Mouse (Mus musculus): ENCODE data around the gene Eif3l. TPM values are rescaled to one million over a fixed set of nuclear protein-coding genes. Genes with fewer than 3 reads are reported as not detected.

The Eif3l gene
- polyA plus RNA-seq, 1 experiment from 2014 or later = 241 TPM

DNA sequence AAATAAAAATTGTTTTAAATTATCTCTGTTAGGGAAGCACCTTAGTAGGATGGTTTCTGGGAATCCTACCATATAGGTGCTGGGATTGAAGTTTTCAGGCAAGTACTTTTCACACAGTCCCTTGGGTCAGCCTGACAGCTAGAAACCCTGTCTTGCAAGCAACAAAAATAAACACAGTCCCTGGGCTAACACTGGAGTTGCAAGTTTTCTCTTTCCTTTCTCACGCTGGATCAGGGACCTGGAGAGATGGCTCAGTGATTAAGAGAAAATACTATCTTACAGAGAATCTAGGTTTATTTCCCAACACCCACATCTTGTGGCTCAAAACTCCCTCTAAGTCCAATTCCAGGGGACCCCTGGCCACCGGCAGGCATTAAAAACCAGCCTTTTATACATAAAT lies 22.2 kb downstream of the Eif3l start:
- Histone ChIP-seq H3K4me3 (replicated peaks) (no peak overlapping the region), H3K9me3 (no peaks in the 10 kb centered on the region), H3K27me3 (no peaks in the 10 kb centered on the region), H3K4me1 (replicated peaks) (peaks cover 27% of the 10 kb centered on the region), H3K4me2 (no peak overlapping the region), H3K9ac (replicated peaks) (no peak overlapping the region), H3K36me3 (peaks cover 41% of the 10 kb centered on the region), H3K27ac (peak overlapping the region; percentile 72; the same call in 1 of the 2 replicates)
- ATAC-seq (ENCODE audit: insufficient number of reproducible peaks, insufficient read depth, low FRiP score, low TSS enrichment, low read depth) = no peak
- WGBS = 27% methylated on average over 2 of the region's 2 CpGs

DNA sequence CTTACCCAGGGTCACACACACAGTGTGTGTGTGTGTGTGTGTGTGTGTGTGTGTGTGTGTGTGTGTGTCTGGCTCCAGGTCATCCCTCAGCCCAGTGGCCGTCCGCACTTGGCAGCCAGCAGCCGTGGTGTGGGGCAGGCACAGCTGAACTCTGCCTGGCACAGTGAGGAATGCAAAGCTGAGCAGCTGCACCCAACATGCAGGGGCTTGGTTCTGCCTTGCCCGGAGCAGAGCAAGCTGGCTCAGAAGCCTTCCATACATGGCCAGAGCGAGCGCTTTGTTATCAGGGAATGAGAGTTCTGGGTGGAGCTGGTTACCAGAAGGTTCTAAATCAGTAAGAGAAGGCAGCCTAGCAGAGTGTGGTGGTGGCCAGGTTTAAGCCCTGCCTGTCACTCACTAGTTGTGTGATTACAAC lies 22.6 kb downstream of the Eif3l start:
- Histone ChIP-seq H3K27me3 (no peaks in the 10 kb centered on the region), H3K9ac (replicated peaks) (no peak overlapping the region), H3K27ac (peak overlapping the region; percentile 72), H3K36me3 (peaks cover 36% of the 10 kb centered on the region), H3K9me3 (no peaks in the 10 kb centered on the region), H3K4me2 (no peak overlapping the region), H3K4me3 (replicated peaks) (no peak overlapping the region), H3K4me1 (replicated peaks) (peaks cover 27% of the 10 kb centered on the region)
- WGBS = 39% methylated on average over 6 of the region's 6 CpGs
- ATAC-seq (ENCODE audit: insufficient number of reproducible peaks, insufficient read depth, low FRiP score, low TSS enrichment, low read depth) = 0 out of 2 replicates have a peak, but pooled peaks have one; percentile 54

DNA sequence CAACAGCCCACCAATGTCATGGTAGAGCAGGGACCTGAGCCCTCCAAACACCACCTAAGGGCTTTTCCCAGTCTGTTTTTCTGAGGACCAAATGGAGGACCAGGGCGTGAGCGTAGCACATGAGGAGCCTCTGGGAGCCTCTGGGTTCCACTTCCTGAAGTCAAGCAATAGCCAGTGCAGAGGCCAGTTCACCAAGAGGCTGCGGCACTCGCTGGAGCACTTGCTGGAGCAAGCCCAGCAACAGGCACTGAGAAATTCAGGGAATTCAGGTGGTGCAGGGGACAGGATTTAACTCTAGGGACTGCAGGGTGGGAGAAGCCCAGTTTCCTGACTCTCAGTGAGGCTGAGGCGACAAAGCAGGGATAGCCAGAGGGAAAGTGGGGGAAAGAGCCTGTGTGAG lies 23.2 kb downstream of the Eif3l start:
- Histone ChIP-seq H3K36me3 (peaks cover 30% of the 10 kb centered on the region), H3K9me3 (no peaks in the 10 kb centered on the region), H3K27me3 (no peaks in the 10 kb centered on the region), H3K4me2 (no peak overlapping the region), H3K4me3 (replicated peaks) (no peak overlapping the region), H3K27ac (peak overlapping the region; percentile 72), H3K9ac (replicated peaks) (no peak overlapping the region), H3K4me1 (replicated peaks) (peaks cover 27% of the 10 kb centered on the region)
- ATAC-seq (ENCODE audit: insufficient number of reproducible peaks, insufficient read depth, low FRiP score, low TSS enrichment, low read depth) = no peak
- WGBS = 61% methylated on average over 5 of the region's 5 CpGs

DNA sequence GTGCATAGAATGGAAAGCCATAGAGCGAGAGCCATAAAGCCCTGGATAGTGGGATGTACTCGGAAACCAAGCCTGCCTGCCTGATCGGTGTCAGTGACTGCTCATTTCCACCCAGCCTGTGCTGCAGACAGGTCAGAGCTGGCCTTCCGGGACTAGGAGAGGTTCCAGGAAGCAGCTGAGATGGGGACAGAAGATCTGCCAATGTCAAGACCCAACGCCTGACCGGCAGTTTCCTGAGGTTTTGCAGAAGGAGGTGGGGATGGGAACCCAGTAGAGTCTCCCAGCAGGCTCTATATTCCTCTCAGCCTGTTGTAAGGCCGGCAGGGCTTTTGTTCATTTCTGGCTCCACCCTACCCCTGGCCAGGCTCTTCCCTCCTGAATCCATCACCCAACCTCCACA lies 23.9 kb downstream of the Eif3l start:
- Histone ChIP-seq H3K9ac (replicated peaks) (no peak overlapping the region), H3K9me3 (no peaks in the 10 kb centered on the region), H3K27ac (0 out of 2 replicates have a peak overlapping the region, but pooled peaks have one; percentile 4), H3K4me3 (replicated peaks) (no peak overlapping the region), H3K4me1 (replicated peaks) (peaks cover 27% of the 10 kb centered on the region), H3K4me2 (no peak overlapping the region), H3K36me3 (peaks cover 24% of the 10 kb centered on the region), H3K27me3 (no peaks in the 10 kb centered on the region)
- WGBS = 64% methylated on average over 7 of the region's 7 CpGs
- ATAC-seq (ENCODE audit: insufficient number of reproducible peaks, insufficient read depth, low FRiP score, low TSS enrichment, low read depth) = no peak

DNA sequence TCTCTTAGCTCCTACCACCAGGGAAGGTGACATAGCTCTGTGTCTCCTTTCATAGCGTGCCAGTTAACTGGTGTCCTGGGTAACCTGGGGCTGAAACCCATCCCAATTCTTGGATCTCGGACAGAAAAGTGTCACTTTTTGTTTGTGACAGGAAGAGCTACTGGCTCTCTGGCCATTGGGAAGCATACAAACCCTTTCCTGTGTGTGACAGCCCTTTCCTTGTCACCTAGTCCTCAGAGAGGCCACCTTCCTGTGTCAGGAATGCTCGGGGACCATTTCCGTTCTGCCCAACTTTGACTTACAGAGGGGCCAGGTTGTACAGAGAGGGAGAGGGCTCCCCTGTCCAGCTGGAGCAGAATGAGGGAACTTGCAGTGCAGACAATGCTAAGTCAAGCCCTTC lies 24.5 kb downstream of the Eif3l start:
- H3K27ac ChIP-seq = 0 out of 2 replicates have a peak overlapping the region, but pooled peaks have one; percentile 4
- peaks cover 18% of the 10 kb centered on the region for H3K36me3 ChIP-seq
- ATAC-seq (ENCODE audit: insufficient number of reproducible peaks, insufficient read depth, low FRiP score, low TSS enrichment, low read depth) = no peak
- 65% methylated on average over 4 of the region's 4 CpGs for WGBS
- H3K27me3 ChIP-seq = no peaks in the 10 kb centered on the region
- peaks cover 27% of the 10 kb centered on the region for H3K4me1 ChIP-seq (replicated peaks)
- H3K4me2 ChIP-seq = no peak overlapping the region
- H3K4me3 ChIP-seq (replicated peaks) = no peak overlapping the region
- H3K9me3 ChIP-seq = no peaks in the 10 kb centered on the region
- no peak overlapping the region for H3K9ac ChIP-seq (replicated peaks)

DNA sequence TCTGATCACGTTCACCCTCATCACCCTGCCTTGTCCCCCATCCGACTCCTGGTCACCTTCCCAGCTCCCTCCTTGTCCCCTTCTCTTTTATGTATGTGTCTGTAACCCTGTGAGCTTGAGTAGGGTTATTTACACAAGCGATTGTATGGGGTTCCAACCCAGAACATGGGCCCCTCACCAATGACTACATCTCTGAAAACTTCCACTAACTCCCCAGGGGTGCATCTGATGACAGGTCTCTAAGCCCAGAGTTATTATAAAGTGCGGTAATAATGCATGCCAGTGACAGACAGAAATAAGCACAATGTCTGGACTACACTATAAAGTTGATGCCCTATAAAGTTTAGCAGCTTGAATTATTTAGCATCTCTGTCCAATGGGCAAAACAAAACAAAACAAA lies 25.4 kb downstream of the Eif3l start:
- Histone ChIP-seq H3K9ac (replicated peaks) (no peak overlapping the region), H3K4me2 (no peak overlapping the region), H3K27me3 (no peaks in the 10 kb centered on the region), H3K36me3 (peaks cover 9% of the 10 kb centered on the region; the same call in 1 of the 2 replicates), H3K4me3 (replicated peaks) (no peak overlapping the region), H3K27ac (no peak overlapping the region), H3K4me1 (replicated peaks) (peaks cover 27% of the 10 kb centered on the region), H3K9me3 (no peaks in the 10 kb centered on the region)
- ATAC-seq (ENCODE audit: insufficient number of reproducible peaks, insufficient read depth, low FRiP score, low TSS enrichment, low read depth) = no peak
- 63% methylated on average over 4 of the region's 4 CpGs for WGBS

DNA sequence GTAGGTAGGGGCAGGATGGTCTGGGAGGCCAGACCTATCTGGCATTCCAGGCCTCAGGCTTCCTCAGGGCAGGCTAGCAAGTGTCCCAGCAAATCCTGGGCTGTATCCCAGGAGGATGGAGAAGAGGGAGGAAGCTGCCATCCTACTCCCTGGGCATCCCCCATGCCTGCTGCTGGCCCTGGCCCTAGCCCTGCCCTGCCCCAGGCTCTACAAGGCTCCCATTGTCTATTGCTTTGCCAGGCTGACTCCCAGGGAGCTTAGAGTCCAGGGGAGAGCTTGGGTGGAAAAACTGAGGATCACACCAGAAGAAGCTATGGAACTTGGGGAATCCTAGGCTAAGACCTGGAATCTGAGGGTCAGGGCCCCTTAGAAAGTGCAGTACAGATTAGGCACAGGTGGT lies 26.6 kb downstream of the Eif3l start:
- H3K27ac ChIP-seq = peak overlapping the region; percentile 31; the same call in 1 of the 2 replicates
- no peak overlapping the region for H3K4me2 ChIP-seq
- no peaks in the 10 kb centered on the region for H3K9me3 ChIP-seq
- H3K4me3 ChIP-seq (replicated peaks) = no peak overlapping the region
- H3K36me3 ChIP-seq = no peaks in the 10 kb centered on the region
- 0 out of 2 replicates have a peak overlapping the region, but pooled peaks have one; percentile 12 for H3K9ac ChIP-seq (replicated peaks)
- no peaks in the 10 kb centered on the region for H3K27me3 ChIP-seq
- no peak for ATAC-seq (ENCODE audit: insufficient number of reproducible peaks, insufficient read depth, low FRiP score, low TSS enrichment, low read depth)
- peaks cover 27% of the 10 kb centered on the region for H3K4me1 ChIP-seq (replicated peaks)

DNA sequence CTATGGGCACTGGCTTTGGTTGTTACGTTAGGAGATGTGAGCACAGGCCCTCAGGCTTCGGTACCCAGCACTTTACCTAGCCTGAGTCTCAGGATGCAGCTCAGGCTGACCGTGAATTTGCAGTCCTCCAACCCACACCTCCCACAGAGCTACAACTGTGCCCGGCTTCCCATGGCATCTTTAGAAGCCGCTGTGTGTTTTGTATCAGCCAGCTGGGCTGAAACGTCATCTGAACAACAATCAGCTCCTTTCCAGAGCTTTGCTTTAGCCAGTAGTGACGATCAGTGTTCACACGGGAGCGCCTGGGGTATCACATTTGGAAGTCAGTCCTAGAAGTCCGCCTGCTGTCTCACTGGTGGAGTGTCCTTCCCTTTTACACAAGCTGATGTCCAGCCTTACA lies 28.3 kb downstream of the Eif3l start:
- no peak for ATAC-seq (ENCODE audit: insufficient number of reproducible peaks, insufficient read depth, low FRiP score, low TSS enrichment, low read depth)
- H3K36me3 ChIP-seq = no peaks in the 10 kb centered on the region
- peaks cover 22% of the 10 kb centered on the region for H3K4me1 ChIP-seq (replicated peaks)
- no peaks in the 10 kb centered on the region for H3K9me3 ChIP-seq
- no peaks in the 10 kb centered on the region for H3K27me3 ChIP-seq
- 76% methylated on average over 10 of the region's 10 CpGs for WGBS
- no peak overlapping the region for H3K4me3 ChIP-seq (replicated peaks)
- no peak overlapping the region for H3K4me2 ChIP-seq
- no peak overlapping the region for H3K9ac ChIP-seq (replicated peaks)
- no peak overlapping the region for H3K27ac ChIP-seq

DNA sequence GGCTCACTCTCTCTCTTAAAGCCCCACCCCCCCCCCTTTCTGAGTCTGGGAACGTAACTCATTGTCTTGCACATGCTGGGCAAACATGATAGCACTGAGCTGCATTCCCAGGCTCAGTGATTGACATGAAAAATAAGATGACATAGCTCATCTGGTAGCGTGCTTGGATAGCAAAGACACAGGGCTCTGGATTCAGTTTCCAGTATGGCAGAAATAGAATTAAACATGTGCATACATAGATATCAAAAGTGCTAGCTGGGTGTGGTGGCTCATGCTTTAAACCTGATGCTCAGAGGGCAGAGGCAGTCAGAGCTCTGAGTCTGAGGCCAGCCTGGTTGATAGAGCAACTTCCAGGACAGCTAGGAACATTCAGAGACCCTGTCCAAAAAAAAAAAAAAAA lies 30.8 kb downstream of the Eif3l start:
- Histone ChIP-seq H3K27ac (no peak overlapping the region), H3K27me3 (peaks cover 7% of the 10 kb centered on the region), H3K4me1 (replicated peaks) (peaks cover 35% of the 10 kb centered on the region), H3K9me3 (no peaks in the 10 kb centered on the region), H3K9ac (replicated peaks) (no peak overlapping the region), H3K4me2 (no peak overlapping the region), H3K36me3 (no peaks in the 10 kb centered on the region), H3K4me3 (replicated peaks) (no peak overlapping the region)
- 63% methylated on average over 2 of the region's 2 CpGs for WGBS
- no peak for ATAC-seq (ENCODE audit: insufficient number of reproducible peaks, insufficient read depth, low FRiP score, low TSS enrichment, low read depth)

DNA sequence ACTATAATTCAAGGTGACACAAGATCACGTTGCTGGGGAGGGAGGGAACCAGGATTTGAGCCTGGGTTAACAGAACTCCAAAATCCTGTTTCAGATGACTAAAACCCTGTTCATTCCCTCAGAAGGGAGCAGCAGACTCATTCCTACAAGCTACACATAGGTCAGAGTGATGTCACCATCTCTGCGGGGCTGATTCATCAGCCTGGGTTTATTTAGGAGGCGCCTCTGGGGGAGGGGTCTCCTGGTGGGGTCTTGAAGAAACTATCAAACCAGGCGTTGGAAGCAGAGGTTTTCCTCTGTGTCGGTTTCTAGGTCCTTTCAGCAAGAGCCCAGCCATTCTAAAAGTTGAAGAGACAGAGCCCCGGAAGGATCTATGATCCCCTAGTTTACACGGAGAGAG lies 33.0 kb downstream of the Eif3l start:
- peaks cover 8% of the 10 kb centered on the region for H3K27me3 ChIP-seq
- H3K4me2 ChIP-seq = peak overlapping the region; percentile 96
- peak overlapping the region; percentile 93 for H3K27ac ChIP-seq
- WGBS = 14% methylated on average over 7 of the region's 7 CpGs
- peaks cover 10% of the 10 kb centered on the region; the same call in 1 of the 2 replicates for H3K36me3 ChIP-seq
- no peak for ATAC-seq (ENCODE audit: insufficient number of reproducible peaks, insufficient read depth, low FRiP score, low TSS enrichment, low read depth)
- no peaks in the 10 kb centered on the region for H3K9me3 ChIP-seq
- peak overlapping the region; percentile 92 for H3K4me3 ChIP-seq (replicated peaks)
- H3K9ac ChIP-seq (replicated peaks) = peak overlapping the region; percentile 89; the same call in 1 of the 2 replicates
- peaks cover 36% of the 10 kb centered on the region for H3K4me1 ChIP-seq (replicated peaks)

DNA sequence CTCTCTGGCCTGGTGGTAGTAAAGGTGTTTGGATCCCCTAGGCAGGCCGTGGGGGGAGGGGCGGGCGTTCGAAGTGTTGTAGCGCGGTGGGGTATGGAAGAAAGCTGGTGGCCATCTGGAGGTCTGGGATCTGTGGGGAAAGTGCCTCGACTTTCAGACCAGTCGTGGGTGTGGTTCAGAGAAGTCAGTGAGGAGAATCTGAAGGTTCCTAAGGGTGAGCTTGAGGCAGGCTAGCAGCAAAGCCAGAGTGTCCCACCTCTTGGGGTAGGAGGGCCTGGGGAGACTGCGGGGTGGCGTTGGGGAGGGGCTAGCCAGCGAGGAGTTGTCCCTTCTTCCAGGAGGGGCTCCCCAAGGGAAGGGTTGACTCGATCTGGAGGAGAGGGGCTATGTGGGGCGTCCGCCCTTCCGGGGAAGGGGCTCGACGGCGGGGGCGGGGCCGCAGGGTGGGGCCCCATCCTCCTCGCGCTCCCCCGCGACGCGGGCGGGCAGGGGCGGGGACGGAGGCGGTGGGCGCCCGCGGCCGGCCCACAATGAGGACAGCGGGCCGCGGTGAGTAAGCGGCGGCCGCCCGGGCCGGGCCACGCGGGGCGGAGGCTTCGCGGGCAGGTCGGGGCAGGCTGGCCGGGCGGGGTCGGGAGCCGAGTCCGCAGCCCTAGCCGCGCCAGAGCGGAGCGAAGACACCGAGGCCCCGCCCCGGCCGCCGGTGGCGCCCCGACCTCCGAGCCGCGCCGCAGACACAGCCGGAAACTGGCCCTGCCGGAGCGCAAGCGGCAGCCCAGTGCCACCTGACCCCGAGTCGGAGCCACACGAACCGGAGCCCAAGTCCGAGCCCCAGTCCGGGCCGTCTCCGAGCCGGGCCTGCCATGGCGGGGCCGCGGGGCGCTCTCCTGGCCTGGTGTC lies 33.7 kb downstream of the Eif3l start, which contains the start of gene Micall1:
Gene Micall1 (plus strand): TSS at position 478 of the 900 bp plus-strand sequence.
- Histone ChIP-seq H3K36me3 (peaks cover 16% of the 10 kb centered on the region; the same call in 1 of the 2 replicates), H3K9ac (replicated peaks) (peak within 1 kb of the TSS; percentile 89), H3K9me3 (no peaks in the 10 kb centered on the region), H3K4me3 (replicated peaks) (peak within 1 kb of the TSS; percentile 92), H3K4me2 (peak within 1 kb of the TSS; percentile 96), H3K27ac (peak within 1 kb of the TSS; percentile 93), H3K4me1 (replicated peaks) (peaks cover 36% of the 10 kb centered on the region), H3K27me3 (peaks cover 8% of the 10 kb centered on the region)
- peak; percentile 87 for ATAC-seq (ENCODE audit: insufficient number of reproducible peaks, insufficient read depth, low FRiP score, low TSS enrichment, low read depth)
- WGBS = under 1% methylated on average over 73 of the region's 85 CpGs
